Mouse (Mus musculus) granulocyte monocyte progenitor cell, adult 5-6 weeks (primary cell): Measurements from ENCODE around the gene Il1f5. TPM values are rescaled to one million over a fixed set of nuclear protein-coding genes. Genes with fewer than 3 reads are reported as not detected.
A peak's percentile ranks its signal among the peaks of the same experiment; 100 is the strongest.

Source experiments
- ATAC-seq: replicated peaks from 2 replicates; pipeline ENCODE4 v1.8.0; 2016; ENCODE audit warnings: mild to moderate bottlenecking, moderate TSS enrichment, inconsistent platforms; ENCODE audit not compliant: poor library complexity, severe bottlenecking
- total RNA-seq, 2 experiments: library from RNA; stranded (forward) in 1 of 2; stranded (reverse) in 1 of 2; fragments of 200-712, 200-1000 nt in 1 of 2; fragments of >200 nt in 1 of 2; fragmentation: Nextera tagmentation in 1 of 2; gene quantifications; 2 replicates each; pipeline ENCODE4 v1.2.3; 2014 to 2017

Gene Il1f5
- total RNA-seq (2014; fragmentation: Nextera tagmentation) (not detected in 2 replicates), total RNA-seq (2017) (not detected in 2 replicates)

DNA sequence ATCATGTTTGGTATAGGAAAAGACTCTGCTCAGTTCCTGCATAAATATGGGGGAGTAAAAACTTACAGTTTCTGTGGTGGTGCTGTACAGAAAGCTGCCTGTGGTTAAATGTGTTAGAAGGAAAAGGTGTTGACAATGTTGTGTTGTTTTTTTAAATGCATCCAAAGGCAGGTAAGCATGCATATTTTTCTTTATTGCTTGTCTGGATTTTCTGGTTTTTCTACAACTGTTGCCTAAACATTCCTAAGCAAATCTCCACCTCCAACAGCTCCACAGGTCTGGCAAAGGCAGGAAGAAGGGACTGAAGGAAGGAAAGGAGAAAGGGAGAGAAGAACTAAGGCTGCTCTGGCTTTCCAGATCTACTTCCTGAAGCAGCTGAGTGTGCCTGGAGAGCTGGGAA lies at the start of gene Il1f5:
Gene Il1f5 (plus strand): TSS at position 301 of the 400 bp plus-strand sequence.
- ATAC-seq: no peak

DNA sequence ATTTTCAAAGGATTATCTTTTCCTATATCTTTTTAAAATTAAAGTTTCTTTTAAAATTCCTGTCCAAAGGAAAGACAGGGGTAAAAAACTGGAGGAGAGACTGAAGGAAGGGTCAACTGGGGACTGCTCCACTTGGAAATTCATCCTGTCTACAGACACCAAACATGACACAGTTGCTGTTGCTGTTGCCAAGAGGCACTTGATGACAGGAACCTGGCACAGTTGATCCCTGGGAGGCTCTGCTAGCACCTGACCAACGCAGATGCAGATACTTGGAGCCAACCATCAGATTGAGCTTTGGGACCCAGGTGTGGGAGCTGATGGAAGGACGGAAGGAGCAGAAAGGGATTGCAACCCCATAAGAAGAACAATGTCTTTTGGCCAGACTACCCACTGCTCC lies 49.6 kb upstream of the Il1f5 start:
- ATAC-seq: no peak

DNA sequence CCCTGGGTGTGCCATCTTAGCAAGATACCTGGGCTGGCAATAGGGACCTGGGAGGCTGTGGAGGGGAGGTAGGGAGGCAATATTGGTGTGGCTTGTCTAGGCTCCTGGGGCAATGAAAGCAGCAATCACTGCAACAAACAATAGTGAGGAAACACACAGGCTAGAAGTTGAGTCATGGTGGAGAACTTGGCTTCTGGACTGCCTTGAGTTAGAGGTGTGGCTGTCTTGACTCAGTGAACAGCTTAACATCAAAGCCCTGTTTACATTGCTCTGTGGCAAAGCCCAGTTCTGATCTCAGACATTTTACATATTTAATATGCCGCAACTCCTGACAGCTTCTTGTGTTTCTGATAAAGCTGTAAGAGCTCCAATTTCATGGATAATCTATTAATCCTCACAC lies 9.3 kb upstream of the Il1f5 start:
- no peak for ATAC-seq

DNA sequence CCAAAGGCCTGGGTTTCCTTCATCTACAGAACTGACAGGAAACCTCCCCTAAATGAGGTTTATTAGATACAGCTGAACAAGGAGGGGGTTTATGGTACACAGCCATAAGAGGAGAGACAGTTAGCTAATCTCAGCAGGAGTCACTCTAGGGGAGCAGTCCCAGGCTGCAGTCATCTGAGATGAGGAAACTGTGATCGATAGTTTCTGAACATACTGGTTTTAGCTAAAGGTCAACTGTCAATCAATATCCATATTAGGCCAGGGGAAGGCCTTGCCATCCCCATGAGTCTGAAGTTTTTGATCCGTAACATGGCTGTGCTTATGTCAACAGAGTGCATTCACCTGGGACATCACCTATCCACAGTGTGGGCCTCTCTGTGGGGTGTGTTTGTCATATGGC lies 3.1 kb upstream of the Il1f5 start:
- ATAC-seq: no peak

DNA sequence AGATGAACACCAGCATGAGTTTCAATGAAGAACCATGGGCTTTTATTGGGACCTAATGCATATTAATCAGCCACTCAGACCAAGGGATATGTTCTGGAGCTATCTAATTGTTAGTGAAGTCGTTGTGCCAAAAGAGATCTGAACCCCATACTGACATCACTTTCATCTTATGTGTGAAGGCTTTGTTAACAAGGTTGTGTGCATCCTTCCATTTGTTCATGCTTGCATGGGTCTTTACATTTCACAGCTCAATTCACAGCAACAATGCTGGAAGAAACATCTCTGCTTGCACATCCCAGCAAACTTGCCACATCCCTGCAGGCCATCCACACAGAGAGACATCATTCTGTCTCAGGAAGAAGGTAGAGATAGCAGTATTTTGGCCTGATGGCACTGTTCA lies 1.6 kb upstream of the Il1f5 start:
- no peak for ATAC-seq

DNA sequence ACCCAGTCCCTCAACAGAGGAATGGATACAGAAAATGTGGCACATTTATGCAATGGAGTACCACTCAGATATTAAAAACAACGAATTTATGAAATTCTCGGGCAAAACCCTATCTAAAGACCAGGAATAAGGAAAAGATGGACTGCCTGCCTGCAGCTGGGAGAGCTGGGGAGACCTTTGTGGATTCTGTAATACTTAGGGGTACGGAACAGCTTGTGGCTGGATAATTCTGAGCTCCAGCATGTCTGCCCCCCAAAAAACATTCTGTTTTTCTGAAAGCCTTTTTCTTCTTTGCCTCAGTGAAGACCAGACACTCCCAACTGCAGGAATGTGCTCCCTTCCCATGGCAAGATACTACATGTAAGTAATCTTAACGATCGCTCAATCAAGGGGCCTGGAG lies 14.1 kb downstream of the Il1f5 start, which contains the start of gene Il1f10:
Gene Il1f10 (plus strand): TSS at position 301 of the 400 bp plus-strand sequence.
- ATAC-seq: no peak

DNA sequence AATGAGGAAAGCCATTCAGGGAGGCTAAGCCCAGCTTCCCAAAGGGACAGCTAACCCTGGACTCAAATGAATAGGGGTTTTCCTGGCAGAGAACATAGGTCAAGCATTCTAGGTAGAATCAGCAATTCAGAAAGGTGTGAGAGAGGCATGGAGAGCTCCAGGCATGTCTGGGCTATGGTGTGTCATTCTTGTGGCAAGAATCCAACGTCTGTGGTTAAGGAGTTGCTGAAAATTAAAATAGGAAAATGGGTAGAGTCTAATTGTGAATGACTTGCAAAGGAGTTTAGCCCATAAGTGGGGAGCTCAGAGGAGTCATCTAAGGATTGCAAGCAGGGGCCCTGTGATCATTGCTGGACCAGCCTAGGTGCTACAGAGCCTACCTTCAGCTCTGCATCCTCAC lies 17.9 kb downstream of the Il1f5 start:
- ATAC-seq: no peak

DNA sequence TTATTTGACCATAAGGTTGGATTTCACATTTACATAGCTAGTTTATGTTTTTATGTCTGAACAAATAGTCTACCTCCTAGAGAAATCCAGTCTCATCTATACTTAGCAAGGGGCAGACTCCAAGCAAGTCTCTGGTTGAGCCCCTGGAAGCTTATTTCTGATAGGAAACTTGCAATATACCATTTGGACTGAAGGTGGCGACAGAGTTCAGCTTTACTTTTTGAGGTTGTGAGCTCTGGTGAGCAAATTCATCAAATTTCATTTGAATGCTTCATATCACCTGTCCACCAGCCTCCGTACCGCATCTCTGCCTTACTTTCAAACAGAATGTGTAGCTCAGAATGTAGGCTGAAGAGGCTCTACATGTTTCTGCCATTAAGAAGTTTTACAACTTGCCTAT lies 20.1 kb downstream of the Il1f5 start:
- peak; percentile 84 for ATAC-seq

DNA sequence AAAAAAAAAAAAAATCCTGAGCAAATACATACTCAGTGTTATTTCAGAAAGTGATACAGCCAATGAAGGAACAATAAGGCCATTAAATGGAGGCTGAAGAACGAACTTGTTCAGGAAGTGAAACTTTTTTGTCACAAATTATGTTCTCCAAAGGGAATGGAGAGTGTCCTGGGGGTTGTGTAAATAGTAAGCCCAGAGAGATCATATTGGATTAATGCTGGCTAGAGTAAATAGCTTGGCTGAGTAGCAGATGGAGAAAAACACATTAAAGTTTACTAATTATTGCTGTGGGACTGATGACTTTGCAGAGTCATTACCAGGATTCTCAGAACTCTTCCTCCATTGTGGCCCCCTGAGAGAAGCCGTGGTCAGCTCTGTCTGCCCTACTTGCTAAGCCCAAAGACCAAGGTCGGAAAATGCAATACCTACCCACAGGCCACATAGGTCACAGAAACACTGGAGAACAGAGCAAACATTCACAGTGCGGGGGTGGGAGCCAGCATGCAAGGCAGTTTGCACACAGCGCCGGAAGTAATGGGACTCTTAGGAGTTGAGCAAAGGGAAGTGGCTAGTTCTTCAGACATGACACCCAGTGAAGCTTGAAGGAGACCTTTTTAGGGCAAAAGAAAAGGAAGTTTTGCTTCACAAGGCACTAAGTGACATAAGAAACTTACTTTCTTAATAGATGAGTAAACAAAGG lies 34.7 kb downstream of the Il1f5 start:
- peak; percentile 91 for ATAC-seq

DNA sequence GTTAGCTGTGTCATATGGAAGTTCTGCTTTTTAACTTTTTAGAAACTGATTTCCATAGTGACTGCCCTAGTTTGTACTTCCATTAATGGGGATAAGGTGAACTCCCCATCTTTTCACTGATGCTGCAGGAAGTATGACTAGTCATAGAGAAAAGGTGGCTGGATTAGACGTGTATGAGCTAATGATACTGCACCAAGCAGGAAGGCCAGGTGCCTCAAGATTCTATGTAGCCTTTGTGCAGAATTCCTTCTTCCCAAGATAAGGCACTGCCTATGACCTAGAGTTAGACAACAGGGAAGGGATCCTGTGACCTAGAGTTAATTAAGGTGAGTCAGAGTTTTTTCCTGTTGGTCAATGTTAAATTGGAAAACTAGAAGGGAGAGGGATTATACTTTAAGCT lies 40.2 kb downstream of the Il1f5 start:
- peak; percentile 31; the same call in 1 of the 2 replicates for ATAC-seq

DNA sequence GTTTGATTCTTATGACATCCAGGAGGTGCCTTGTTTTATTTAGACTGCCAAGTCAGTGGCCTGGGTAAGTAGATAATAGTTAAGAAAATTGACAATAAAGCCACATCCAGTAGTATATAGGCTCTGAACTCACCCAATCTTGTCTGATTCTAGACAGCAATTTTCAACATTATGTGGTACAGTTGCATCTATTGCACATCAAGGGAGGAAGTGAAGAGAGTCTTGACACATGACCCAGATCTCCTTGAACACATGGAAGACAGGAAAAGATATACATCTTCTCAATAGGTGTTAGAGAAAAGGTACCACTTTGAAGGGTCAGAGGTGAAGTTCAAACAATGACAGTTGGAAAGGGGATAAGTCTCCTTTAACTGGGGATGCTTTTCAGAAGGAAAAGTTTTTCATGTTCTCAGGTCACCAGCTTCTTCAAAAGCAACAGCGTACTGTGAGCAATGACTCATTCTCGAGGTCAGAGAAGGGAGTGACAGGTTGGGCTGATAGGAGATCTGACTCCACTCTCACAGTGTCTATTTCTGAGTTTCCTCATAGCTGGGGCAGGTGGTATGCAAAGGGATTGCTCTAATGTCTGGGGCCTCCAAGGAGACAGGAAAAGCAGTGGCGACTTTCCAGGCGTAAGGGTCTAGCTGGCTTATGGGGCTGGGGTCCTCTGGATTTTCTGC lies 41.3 kb downstream of the Il1f5 start:
- ATAC-seq: peak; percentile 77

Other genes with a start within 250 kb of the Il1f5 start
- gene Hnmt, start 227.6 kb upstream of the Il1f5 start, total RNA-seq (2014; fragmentation: Nextera tagmentation): 15.4 and 20.4 TPM in 2 replicates
- 57.9 and 76.9 TPM in 2 replicates for gene Hnmt, start 227.6 kb upstream of the Il1f5 start, total RNA-seq (2017)
- gene Tbpl2, start 180.4 kb upstream of the Il1f5 start, total RNA-seq (2014; fragmentation: Nextera tagmentation): not detected in 2 replicates
- not detected in 2 replicates for gene Tbpl2, start 180.4 kb upstream of the Il1f5 start, total RNA-seq (2017)
- gene Il1f8, start 123.8 kb upstream of the Il1f5 start, total RNA-seq (2014; fragmentation: Nextera tagmentation): not detected in 2 replicates
- gene Il1f8, start 123.8 kb upstream of the Il1f5 start, total RNA-seq (2017): not detected in 2 replicates
- gene Il1f9, start 90.5 kb upstream of the Il1f5 start, total RNA-seq (2014; fragmentation: Nextera tagmentation): 2.5 TPM in 1 of 2 replicates, not detected in the other
- 2.0 and 2.3 TPM in 2 replicates for gene Il1f9, start 90.5 kb upstream of the Il1f5 start, total RNA-seq (2017)
- not detected in 2 replicates for gene Il1f6, start 61.5 kb upstream of the Il1f5 start, total RNA-seq (2014; fragmentation: Nextera tagmentation)
- gene Il1f6, start 61.5 kb upstream of the Il1f5 start, total RNA-seq (2017): not detected in 2 replicates
- not detected in 2 replicates for gene Il1f10, start 14.2 kb downstream of the Il1f5 start, total RNA-seq (2014; fragmentation: Nextera tagmentation)
- not detected in 2 replicates for gene Il1f10, start 14.2 kb downstream of the Il1f5 start, total RNA-seq (2017)
- gene Il1rn, start 59.9 kb downstream of the Il1f5 start, total RNA-seq (2014; fragmentation: Nextera tagmentation): 4.2 TPM in 1 of 2 replicates, not detected in the other
- gene Il1rn, start 59.9 kb downstream of the Il1f5 start, total RNA-seq (2017): 0.43 and 1.0 TPM in 2 replicates
- 76.9 and 91.0 TPM in 2 replicates for gene Psd4, start 90.6 kb downstream of the Il1f5 start, total RNA-seq (2014; fragmentation: Nextera tagmentation)
- gene Psd4, start 90.6 kb downstream of the Il1f5 start, total RNA-seq (2017): 62.4 and 64.6 TPM in 2 replicates
- gene Pax8, start 198.6 kb downstream of the Il1f5 start, total RNA-seq (2014; fragmentation: Nextera tagmentation): 1.0 TPM in 1 of 2 replicates, not detected in the other
- gene Pax8, start 198.6 kb downstream of the Il1f5 start, total RNA-seq (2017): 0.34 TPM in 1 of 2 replicates, not detected in the other